Mouse (Mus musculus): Measurements from ENCODE around the gene Otp. TPM values are rescaled to one million over a fixed set of nuclear protein-coding genes. Genes with fewer than 3 reads are reported as not detected.

Otp gene
- not detected in 2 replicates for polyA plus RNA-seq (2014; fragmentation: Nextera tagmentation; extraction: Ambion mirVana)

DNA sequence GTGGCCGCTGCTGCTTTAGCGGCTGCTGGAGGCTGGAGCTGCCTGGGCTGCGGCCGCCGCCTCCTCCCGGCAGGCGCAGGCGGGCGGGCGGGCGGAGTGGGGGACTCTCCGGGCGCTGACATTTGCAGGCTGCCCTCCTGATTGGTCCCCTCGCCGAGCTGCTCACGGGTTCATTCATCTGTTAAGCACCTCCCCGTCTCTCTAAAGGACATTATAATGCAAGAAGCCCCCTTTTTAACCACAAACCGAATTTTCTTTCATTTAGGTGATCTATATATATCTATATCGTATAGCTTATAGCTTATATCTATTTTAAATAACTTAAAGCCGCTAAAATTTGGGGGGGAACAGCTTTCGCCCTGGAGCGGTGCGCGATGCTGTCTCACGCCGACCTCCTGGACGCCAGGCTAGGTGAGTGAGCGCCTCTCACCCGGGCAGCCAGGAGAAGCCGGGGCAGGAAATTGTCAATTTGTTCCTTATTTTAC, at the start of gene Otp:
Gene Otp, plus strand, starts transcription at position 207 of the 485 bp plus-strand sequence.
- Histone ChIP-seq H3K4me3 (ENCODE audit: low read depth, low read length) (no peak within 1 kb of the TSS), H3K4me2 (replicated peaks; ENCODE audit: low read depth, low read length) (no peak within 1 kb of the TSS), H3K27me3 (ENCODE audit: control insufficient read depth, insufficient read depth, low read length) (peaks cover 56% of the 10 kb centered on the region), H3K9me3 (ENCODE audit: control insufficient read depth, low read depth, low read length) (no peaks in the 10 kb centered on the region), H3K36me3 (ENCODE audit: control insufficient read depth, insufficient read depth, low read length) (no peaks in the 10 kb centered on the region), H3K9ac (replicated peaks; ENCODE audit: low read depth, low read length) (no peak within 1 kb of the TSS), H3K27ac (ENCODE audit: low read length) (no peak within 1 kb of the TSS), H3K4me1 (ENCODE audit: control insufficient read depth, insufficient read depth, low read length) (no peaks in the 10 kb centered on the region)
- under 1% methylated on average over 29 of the region's 30 CpGs for WGBS
- no peak for ATAC-seq (ENCODE audit: insufficient number of reproducible peaks, insufficient read depth, low FRiP score, low read depth)

GRCm38 (mm10) chr13:94826389-94826788, 49.0 kb upstream of the Otp start:
- Histone ChIP-seq H3K4me2 (replicated peaks; ENCODE audit: low read depth, low read length) (no peak overlapping the region), H3K4me1 (ENCODE audit: control insufficient read depth, insufficient read depth, low read length) (no peaks in the 10 kb centered on the region), H3K27me3 (ENCODE audit: control insufficient read depth, insufficient read depth, low read length) (no peaks in the 10 kb centered on the region), H3K4me3 (ENCODE audit: low read depth, low read length) (no peak overlapping the region), H3K9me3 (ENCODE audit: control insufficient read depth, low read depth, low read length) (no peaks in the 10 kb centered on the region), H3K27ac (ENCODE audit: low read length) (no peak overlapping the region), H3K36me3 (ENCODE audit: control insufficient read depth, insufficient read depth, low read length) (no peaks in the 10 kb centered on the region; the same call in 1 of the 2 replicates), H3K9ac (replicated peaks; ENCODE audit: low read depth, low read length) (no peak overlapping the region)
- 78% methylated on average over 5 of the region's 5 CpGs for WGBS
- no peak for ATAC-seq (ENCODE audit: insufficient number of reproducible peaks, insufficient read depth, low FRiP score, low read depth)

GRCm38 (mm10) chr13:94826986-94827385, 48.4 kb upstream of the Otp start:
- Histone ChIP-seq H3K9ac (replicated peaks; ENCODE audit: low read depth, low read length) (no peak overlapping the region), H3K36me3 (ENCODE audit: control insufficient read depth, insufficient read depth, low read length) (no peaks in the 10 kb centered on the region; the same call in 1 of the 2 replicates), H3K4me3 (ENCODE audit: low read depth, low read length) (no peak overlapping the region), H3K27ac (ENCODE audit: low read length) (no peak overlapping the region), H3K27me3 (ENCODE audit: control insufficient read depth, insufficient read depth, low read length) (no peaks in the 10 kb centered on the region), H3K4me2 (replicated peaks; ENCODE audit: low read depth, low read length) (no peak overlapping the region), H3K9me3 (ENCODE audit: control insufficient read depth, low read depth, low read length) (no peaks in the 10 kb centered on the region), H3K4me1 (ENCODE audit: control insufficient read depth, insufficient read depth, low read length) (no peaks in the 10 kb centered on the region)
- no peak for ATAC-seq (ENCODE audit: insufficient number of reproducible peaks, insufficient read depth, low FRiP score, low read depth)
- WGBS: 83% methylated on average over 2 of the region's 2 CpGs

DNA sequence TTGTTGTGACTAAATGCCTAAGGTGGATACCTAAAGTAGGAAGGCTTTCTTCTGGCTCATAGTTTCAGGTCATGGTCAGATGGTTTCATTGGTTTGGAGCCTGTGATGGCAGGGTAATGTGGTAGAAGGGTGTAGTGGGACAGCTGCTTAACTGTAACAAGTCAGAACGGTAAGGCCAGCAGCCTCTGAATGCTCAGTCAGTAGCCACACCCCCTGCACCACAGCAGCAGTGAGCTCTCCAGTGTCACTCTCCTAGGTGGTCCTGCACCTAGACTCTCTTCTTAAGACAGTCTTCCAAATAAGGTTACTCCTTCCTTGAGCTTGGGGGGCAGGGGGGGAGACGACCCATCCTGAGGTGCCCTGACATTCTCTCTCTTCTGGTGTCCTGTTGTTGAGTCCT, 47.6 kb upstream of the Otp start:
- ATAC-seq (ENCODE audit: insufficient number of reproducible peaks, insufficient read depth, low FRiP score, low read depth): 0 out of 2 replicates have a peak, but pooled peaks have one; percentile 23
- peaks cover 4% of the 10 kb centered on the region; the same call in 1 of the 2 replicates for H3K36me3 ChIP-seq (ENCODE audit: control insufficient read depth, insufficient read depth, low read length)

GRCm38 (mm10) chr13:94838047-94838720, 37.2 kb upstream of the Otp start:
- H3K4me1 ChIP-seq (ENCODE audit: control insufficient read depth, insufficient read depth, low read length): no peaks in the 10 kb centered on the region
- H3K4me3 ChIP-seq (ENCODE audit: low read depth, low read length): no peak overlapping the region
- H3K36me3 ChIP-seq (ENCODE audit: control insufficient read depth, insufficient read depth, low read length): peaks cover 39% of the 10 kb centered on the region
- no peak overlapping the region for H3K9ac ChIP-seq (replicated peaks; ENCODE audit: low read depth, low read length)
- ATAC-seq (ENCODE audit: insufficient number of reproducible peaks, insufficient read depth, low FRiP score, low read depth): no peak
- H3K9me3 ChIP-seq (ENCODE audit: control insufficient read depth, low read depth, low read length): no peaks in the 10 kb centered on the region
- no peak overlapping the region for H3K4me2 ChIP-seq (replicated peaks; ENCODE audit: low read depth, low read length)
- H3K27me3 ChIP-seq (ENCODE audit: control insufficient read depth, insufficient read depth, low read length): no peaks in the 10 kb centered on the region
- 57% methylated on average over 5 of the region's 5 CpGs for WGBS
- no peak overlapping the region for H3K27ac ChIP-seq (ENCODE audit: low read length)

More for the DNA sequence above, 47.6 kb upstream of the Otp start:
- Histone ChIP-seq H3K27ac (ENCODE audit: low read length) (no peak overlapping the region), H3K9ac (replicated peaks; ENCODE audit: low read depth, low read length) (no peak overlapping the region), H3K27me3 (ENCODE audit: control insufficient read depth, insufficient read depth, low read length) (no peaks in the 10 kb centered on the region), H3K4me1 (ENCODE audit: control insufficient read depth, insufficient read depth, low read length) (no peaks in the 10 kb centered on the region), H3K9me3 (ENCODE audit: control insufficient read depth, low read depth, low read length) (no peaks in the 10 kb centered on the region), H3K4me2 (replicated peaks; ENCODE audit: low read depth, low read length) (no peak overlapping the region), H3K4me3 (ENCODE audit: low read depth, low read length) (no peak overlapping the region)
- 28% methylated on average over 2 of the region's 2 CpGs for WGBS

DNA sequence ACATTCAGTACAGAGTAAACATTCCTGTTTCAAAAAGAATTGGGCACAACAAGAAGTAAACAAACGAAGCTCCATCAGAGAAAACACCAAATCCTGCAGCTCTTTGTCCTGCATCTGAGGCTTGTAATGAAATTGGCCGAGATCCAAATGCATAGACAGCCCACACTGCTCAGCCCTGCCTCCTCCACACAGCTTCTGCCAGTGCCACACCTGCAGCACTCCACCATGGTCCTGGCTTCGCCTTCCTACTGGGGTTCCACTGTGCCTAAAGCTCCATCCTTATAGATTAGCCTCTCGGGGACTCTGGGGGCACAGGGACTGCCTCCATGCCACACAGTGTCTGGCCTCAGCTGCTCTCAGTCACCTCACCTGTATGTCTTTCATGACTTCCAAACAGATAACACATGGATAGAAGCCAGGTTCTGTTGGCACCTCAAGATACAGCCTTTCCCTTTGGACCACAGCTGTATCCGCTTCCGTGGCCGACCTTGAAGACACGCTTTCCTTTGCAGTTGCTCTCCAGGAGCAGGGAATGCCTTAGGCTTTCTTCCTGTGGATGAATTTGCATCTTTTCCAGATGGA, 36.6 kb upstream of the Otp start:
- ATAC-seq (ENCODE audit: insufficient number of reproducible peaks, insufficient read depth, low FRiP score, low read depth): 0 out of 2 replicates have a peak, but pooled peaks have one; percentile 37
- Histone ChIP-seq H3K27ac (ENCODE audit: low read length) (no peak overlapping the region), H3K36me3 (ENCODE audit: control insufficient read depth, insufficient read depth, low read length) (peaks cover 34% of the 10 kb centered on the region), H3K4me3 (ENCODE audit: low read depth, low read length) (no peak overlapping the region), H3K4me1 (ENCODE audit: control insufficient read depth, insufficient read depth, low read length) (no peaks in the 10 kb centered on the region), H3K9ac (replicated peaks; ENCODE audit: low read depth, low read length) (no peak overlapping the region), H3K4me2 (replicated peaks; ENCODE audit: low read depth, low read length) (no peak overlapping the region), H3K27me3 (ENCODE audit: control insufficient read depth, insufficient read depth, low read length) (no peaks in the 10 kb centered on the region), H3K9me3 (ENCODE audit: control insufficient read depth, low read depth, low read length) (no peaks in the 10 kb centered on the region)
- 87% methylated on average over 8 of the region's 8 CpGs for WGBS

- WGBS: 75% methylated on average over 5 of the region's 5 CpGs
- Histone ChIP-seq H3K4me2 (replicated peaks; ENCODE audit: low read depth, low read length) (no peak overlapping the region), H3K27ac (ENCODE audit: low read length) (no peak overlapping the region)
These were observed 32.2 kb upstream of the Otp start for GRCm38 (mm10) chr13:94843236-94843635.

DNA sequence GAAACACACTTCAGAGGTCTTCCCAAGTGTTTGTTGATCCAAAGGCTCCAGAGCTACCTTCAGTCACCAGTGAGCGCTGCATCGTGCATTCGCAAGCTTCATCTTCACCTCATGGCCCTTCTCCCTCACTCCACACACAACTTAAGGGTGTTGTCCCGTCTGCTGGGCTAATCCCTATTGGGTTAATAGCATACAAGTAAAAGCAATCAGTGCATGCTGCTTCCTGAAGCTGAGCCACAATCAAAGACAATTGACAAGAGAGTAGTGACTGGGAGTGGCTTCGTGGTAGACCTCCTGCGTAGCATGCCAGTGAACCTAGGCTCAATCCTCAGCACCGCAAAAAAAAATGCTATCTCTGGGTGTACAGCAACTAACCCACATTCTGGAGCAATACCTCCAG, 27.5 kb upstream of the Otp start:
- Histone ChIP-seq H3K9me3 (ENCODE audit: control insufficient read depth, low read depth, low read length) (no peaks in the 10 kb centered on the region), H3K4me3 (ENCODE audit: low read depth, low read length) (no peak overlapping the region), H3K27me3 (ENCODE audit: control insufficient read depth, insufficient read depth, low read length) (no peaks in the 10 kb centered on the region), H3K4me2 (replicated peaks; ENCODE audit: low read depth, low read length) (no peak overlapping the region), H3K4me1 (ENCODE audit: control insufficient read depth, insufficient read depth, low read length) (no peaks in the 10 kb centered on the region), H3K36me3 (ENCODE audit: control insufficient read depth, insufficient read depth, low read length) (no peaks in the 10 kb centered on the region; the same call in 1 of the 2 replicates), H3K27ac (ENCODE audit: low read length) (no peak overlapping the region), H3K9ac (replicated peaks; ENCODE audit: low read depth, low read length) (no peak overlapping the region)
- 73% methylated on average over 7 of the region's 7 CpGs for WGBS
- no peak for ATAC-seq (ENCODE audit: insufficient number of reproducible peaks, insufficient read depth, low FRiP score, low read depth)

More at GRCm38 (mm10) chr13:94843236-94843635, 32.2 kb upstream of the Otp start:
- ATAC-seq (ENCODE audit: insufficient number of reproducible peaks, insufficient read depth, low FRiP score, low read depth): no peak
- no peaks in the 10 kb centered on the region for H3K9me3 ChIP-seq (ENCODE audit: control insufficient read depth, low read depth, low read length)
- no peaks in the 10 kb centered on the region for H3K4me1 ChIP-seq (ENCODE audit: control insufficient read depth, insufficient read depth, low read length)
- no peak overlapping the region for H3K4me3 ChIP-seq (ENCODE audit: low read depth, low read length)
- no peak overlapping the region for H3K9ac ChIP-seq (replicated peaks; ENCODE audit: low read depth, low read length)
- peaks cover 16% of the 10 kb centered on the region for H3K36me3 ChIP-seq (ENCODE audit: control insufficient read depth, insufficient read depth, low read length)
- H3K27me3 ChIP-seq (ENCODE audit: control insufficient read depth, insufficient read depth, low read length): no peaks in the 10 kb centered on the region
